Mouse (Mus musculus) duodenum, adult 2 months (tissue): ENCODE data around the gene Olfr902. TPM values are rescaled to one million over a fixed set of nuclear protein-coding genes. Genes with fewer than 3 reads are reported as not detected.

ENCODE experiments used
- polyA plus RNA-seq: library from polyadenylated mRNA; depleted of rRNA; stranded (reverse); fragments of >200 nt; gene quantifications from 2 replicates; pipeline ENCODE4 v1.2.3, GENCODE M21; 2012; ENCODE audit warnings: low replicate concordance; rRNA removed

The Olfr902 gene
- not detected in 2 replicates for polyA plus RNA-seq

DNA sequence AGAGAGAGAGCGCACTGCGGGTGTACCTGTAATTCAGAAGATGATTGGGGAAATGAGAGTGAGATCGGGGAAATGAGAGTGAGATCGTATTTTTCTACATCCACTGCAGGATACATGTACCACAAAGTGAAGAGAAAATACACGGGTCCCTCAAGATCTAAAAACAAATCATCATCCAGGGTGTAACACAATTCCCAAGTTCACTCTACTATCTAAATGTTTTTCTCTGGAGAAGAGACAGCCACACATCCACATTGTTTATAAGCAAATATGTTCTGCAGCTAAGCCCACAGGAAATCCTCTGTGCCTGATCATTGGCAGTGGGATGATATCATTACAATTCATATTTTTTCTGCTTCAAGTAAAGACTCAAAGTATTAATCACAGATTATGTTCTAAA is at the start of gene Olfr902:
Gene Olfr902 (plus strand): TSS at position 301 of the 400 bp plus-strand sequence.

DNA sequence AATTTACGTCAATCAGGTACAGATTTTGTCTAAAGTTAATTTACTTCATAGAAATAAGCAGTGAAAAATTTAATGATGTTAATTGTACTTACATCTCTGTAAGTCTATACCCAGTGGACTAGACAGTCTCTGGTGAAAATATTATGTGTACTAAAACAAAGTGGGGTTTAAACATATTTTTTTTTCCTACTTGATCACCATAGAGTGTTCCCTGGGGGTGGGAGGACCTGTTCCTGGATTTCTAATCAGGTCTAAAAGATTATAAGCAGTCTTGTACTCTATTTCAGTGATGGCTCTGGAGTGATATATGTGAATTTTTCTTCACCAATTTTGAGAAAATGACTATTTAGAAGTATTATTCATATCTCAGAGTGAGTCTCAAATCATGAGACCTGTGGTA is 46.1 kb upstream of the Olfr902 start, which contains the start of gene Olfr147:
Gene Olfr147 (plus strand): TSS at position 301 of the 400 bp plus-strand sequence.

DNA sequence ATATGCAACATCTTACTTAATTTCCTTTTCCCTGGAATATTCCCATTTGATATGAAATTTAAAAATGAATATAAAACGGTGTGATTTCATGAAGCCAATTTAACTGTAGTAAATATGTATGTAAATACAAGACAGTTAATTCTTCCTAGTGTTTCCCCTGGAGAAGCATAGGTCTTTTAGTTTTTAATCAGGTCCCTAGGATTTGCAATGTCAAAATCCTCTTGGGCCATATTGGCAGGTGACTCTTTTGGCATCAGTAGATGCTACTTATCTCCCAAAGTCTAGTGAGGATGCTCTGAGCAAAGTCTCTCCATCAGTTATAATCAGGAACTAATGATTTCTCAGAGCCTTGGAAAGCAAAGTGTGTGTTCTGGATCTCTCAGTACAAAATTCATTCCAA is 18.3 kb upstream of the Olfr902 start, which contains the start of gene Olfr901:
Gene Olfr901 (plus strand): TSS at position 301 of the 400 bp plus-strand sequence.

DNA sequence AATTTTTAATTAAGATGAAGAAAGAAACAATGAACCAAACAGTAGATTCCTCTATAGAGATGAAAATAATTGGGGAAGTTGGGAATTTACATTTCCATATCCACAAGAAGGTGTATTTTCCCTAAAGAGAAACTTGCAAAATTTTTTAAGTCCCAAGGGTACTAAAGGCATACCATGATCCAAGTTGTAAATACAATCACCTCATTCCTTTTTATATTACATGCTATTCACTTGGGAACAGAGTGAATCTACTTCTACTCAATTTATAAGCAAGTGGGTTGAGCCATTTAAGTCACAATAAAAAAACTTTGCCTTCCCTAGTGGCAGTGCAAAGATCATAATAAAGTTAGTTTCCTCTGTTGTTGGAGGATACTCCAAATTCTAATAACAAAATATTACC is 15.4 kb downstream of the Olfr902 start, which contains the start of gene Olfr904:
Gene Olfr904 (plus strand): TSS at position 301 of the 400 bp plus-strand sequence.

DNA sequence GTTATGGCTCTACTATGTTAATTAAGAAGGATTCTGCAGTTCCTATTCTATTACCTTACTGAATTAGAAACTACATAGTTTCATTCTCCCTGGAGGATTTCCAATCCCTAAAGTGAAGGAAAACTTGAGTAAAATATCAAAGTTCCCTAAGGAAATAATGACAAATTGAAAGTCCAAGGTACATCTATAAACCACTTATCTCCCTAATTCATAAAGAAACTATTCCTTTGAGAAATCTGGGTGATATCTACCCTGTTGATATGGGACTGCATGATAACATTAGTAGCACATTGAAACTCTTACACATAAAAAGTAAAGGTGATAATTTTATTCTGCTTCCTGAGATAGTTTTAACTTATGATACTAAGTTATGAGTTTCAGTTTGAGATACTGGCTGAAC is 23.4 kb downstream of the Olfr902 start, which contains the start of gene Olfr905:
Gene Olfr905 (plus strand): TSS at position 301 of the 400 bp plus-strand sequence.

DNA sequence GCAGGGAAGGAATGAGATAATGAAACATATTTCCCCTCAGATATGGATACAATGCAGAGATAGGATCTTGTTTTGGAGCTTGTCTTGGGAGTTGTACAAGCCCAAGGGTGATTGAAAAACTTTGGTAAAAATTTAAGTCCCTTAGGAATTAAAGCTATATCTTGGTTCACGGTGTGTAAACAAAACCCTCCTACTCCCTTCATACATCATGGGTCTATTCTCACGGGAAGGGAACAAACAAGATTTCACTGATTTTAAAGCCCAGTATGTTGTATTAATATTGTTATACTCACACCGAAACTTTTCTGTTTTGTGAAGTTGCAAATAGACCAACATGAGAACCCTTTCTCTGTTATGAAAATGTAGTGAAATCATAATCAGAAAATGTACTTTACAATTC is 39.3 kb downstream of the Olfr902 start, which contains the start of gene Olfr906:
Gene Olfr906 (plus strand): TSS at position 301 of the 400 bp plus-strand sequence.

DNA sequence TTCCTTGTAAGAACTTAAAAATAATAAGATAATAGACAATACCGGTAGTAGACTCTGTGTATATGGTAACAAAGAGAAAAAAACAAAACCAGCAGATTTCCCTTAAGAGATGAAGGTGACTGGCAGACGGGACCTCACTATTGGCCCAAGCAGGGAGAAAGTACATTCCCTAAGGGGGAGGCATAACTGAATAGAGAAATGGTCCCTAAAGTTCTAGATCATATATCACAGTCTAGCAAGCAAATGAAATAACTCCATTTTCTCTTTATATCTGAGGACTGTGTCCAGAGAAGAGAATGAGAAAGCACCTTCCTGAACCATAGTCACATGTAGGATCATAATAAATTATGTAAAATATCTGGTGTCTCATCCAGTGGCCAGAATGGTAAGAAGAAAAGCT is 48.0 kb downstream of the Olfr902 start, which contains the start of gene Olfr907:
Gene Olfr907 (plus strand): TSS at position 301 of the 400 bp plus-strand sequence.

Other genes with a start within 250 kb of the Olfr902 start
- gene Olfr893, start 239.3 kb upstream of the Olfr902 start, polyA plus RNA-seq = not detected in 2 replicates
- not detected in 2 replicates for gene Olfr894, start 229.6 kb upstream of the Olfr902 start, polyA plus RNA-seq
- gene Olfr143, start 194.9 kb upstream of the Olfr902 start, polyA plus RNA-seq = not detected in 2 replicates
- not detected in 2 replicates for gene Olfr895, start 179.8 kb upstream of the Olfr902 start, polyA plus RNA-seq
- gene Olfr896-ps1, start 156.5 kb upstream of the Olfr902 start, polyA plus RNA-seq = not detected in 2 replicates
- not detected in 2 replicates for gene Olfr25, start 118.6 kb upstream of the Olfr902 start, polyA plus RNA-seq
- not detected in 2 replicates for gene Olfr898, start 99.2 kb upstream of the Olfr902 start, polyA plus RNA-seq
- not detected in 2 replicates for gene Olfr250, start 80.8 kb upstream of the Olfr902 start, polyA plus RNA-seq
- not detected in 2 replicates for gene Olfr251, start 70.6 kb upstream of the Olfr902 start, polyA plus RNA-seq
- not detected in 2 replicates for gene Olfr147, start 46.0 kb upstream of the Olfr902 start, polyA plus RNA-seq
- not detected in 2 replicates for gene Olfr901, start 18.2 kb upstream of the Olfr902 start, polyA plus RNA-seq
- gene Olfr904, start 15.5 kb downstream of the Olfr902 start, polyA plus RNA-seq = not detected in 2 replicates
- gene Olfr905, start 23.5 kb downstream of the Olfr902 start, polyA plus RNA-seq = not detected in 2 replicates
- gene Olfr906, start 39.4 kb downstream of the Olfr902 start, polyA plus RNA-seq = not detected in 2 replicates
- gene Olfr907, start 48.1 kb downstream of the Olfr902 start, polyA plus RNA-seq = not detected in 2 replicates
- gene Olfr911-ps1, start 73.9 kb downstream of the Olfr902 start, polyA plus RNA-seq = not detected in 2 replicates
- not detected in 2 replicates for gene Olfr910, start 90.2 kb downstream of the Olfr902 start, polyA plus RNA-seq
- gene Olfr912, start 132.5 kb downstream of the Olfr902 start, polyA plus RNA-seq = not detected in 2 replicates
- gene Olfr913, start 145.1 kb downstream of the Olfr902 start, polyA plus RNA-seq = not detected in 2 replicates
- not detected in 2 replicates for gene Olfr914, start 157.4 kb downstream of the Olfr902 start, polyA plus RNA-seq
- gene Olfr916, start 212.2 kb downstream of the Olfr902 start, polyA plus RNA-seq = not detected in 2 replicates
- not detected in 2 replicates for gene Olfr917, start 218.2 kb downstream of the Olfr902 start, polyA plus RNA-seq
- gene Olfr918, start 226.9 kb downstream of the Olfr902 start, polyA plus RNA-seq = not detected in 2 replicates